Mouse (Mus musculus) small intestine, adult 2 months (tissue): ENCODE measurements around the gene Magi1.
A peak's percentile ranks its signal among the peaks of the same experiment; 100 is the strongest.

Source experiments
- CTCF ChIP-seq: fragments of 200-500 bp; IDR thresholded peaks from 2 replicates; pipeline ENCODE4 v1.5.1; 2012; ENCODE audit warnings: low read depth, mild to moderate bottlenecking, control low read depth, inconsistent platforms, low read length, moderate library complexity, mixed read lengths; ENCODE audit not compliant: insufficient replicate concordance, insufficient read length; ENCODE audit errors: extremely low read depth
- POLR2A ChIP-seq: fragments of 200-500 bp; IDR thresholded peaks from 2 replicates; pipeline ENCODE4 v1.6.1; 2012; ENCODE audit warnings: low read depth, mild to moderate bottlenecking, control low read depth, inconsistent platforms, low read length, moderate library complexity

DNA sequence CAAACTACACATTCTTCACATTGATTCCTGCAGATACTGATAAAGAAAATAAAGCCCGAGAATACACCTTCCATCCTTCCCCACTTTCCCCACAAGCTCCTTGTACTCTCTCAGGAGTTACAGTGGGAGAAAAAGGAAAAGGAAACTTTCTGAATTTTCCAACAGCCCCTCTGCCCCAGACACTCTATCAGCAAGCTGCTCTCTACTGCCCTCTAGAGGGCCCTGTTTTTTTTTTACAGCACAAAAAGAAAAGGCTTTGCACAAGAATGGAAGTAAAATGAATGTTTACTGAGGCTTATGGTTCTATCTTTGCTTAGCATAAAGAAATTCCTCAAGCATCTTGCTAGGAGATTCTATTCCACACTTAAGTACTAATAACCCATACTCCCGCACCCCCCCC is 243.6 kb downstream of the Magi1 start:
- TF ChIP-seq CTCF (peak; percentile 26; the same call in 1 of the 2 replicates), POLR2A (no peak)
